In genomic region chr9:20972141-20972992, GRCm38 (mm10) we compare ENCODE assay signal across 9 mouse cellular contexts. TPM values are rescaled to one million over a fixed set of nuclear protein-coding genes. Genes with fewer than 3 reads are reported as not detected.
A peak's percentile ranks its signal among the peaks of the same experiment; 100 is the strongest.
DNase-seq lines count a peak whose midpoint lies in the region; ATAC-seq and TF ChIP-seq lines count a peak whose summit lies in the region.
"Had no signal": no experiment of that assay in that cellular context is flagged by ENCODE, and none has a peak within 500 bp of the region (broad histone marks: within the 10 kb centered on the region; RNA-seq: fewer than 3 reads in every experiment).

No protein-coding gene starts in this region.

- peaks cover 32% of the 10 kb centered on the region for H3K4me1 ChIP-seq in forebrain, embryonic 12.5 days
- H3K4me1 ChIP-seq in heart, embryonic 14.5 days (ENCODE audit: control insufficient read depth in 2 of 2, insufficient read depth in 2 of 2, low read length in 2 of 2), result peaks cover 24 to 36% of the 10 kb centered on the region in 2 experiments
- peaks cover 45% of the 10 kb centered on the region for H3K4me1 ChIP-seq in limb, embryonic 14.5 days (ENCODE audit: control insufficient read depth, insufficient read depth, low read length)
- H3K4me1 ChIP-seq in olfactory bulb, adult 2 months (ENCODE audit: control insufficient read depth, insufficient read depth, low read length), result peaks cover 31% of the 10 kb centered on the region

- TF ChIP-seq POLR2A in limb, embryonic 14.5 days (IDR thresholded peaks at IDR 0.05; ENCODE audit: borderline replicate concordance, extremely low read depth, insufficient read depth, insufficient read length), result no peak
- TF ChIP-seq POLR2A in olfactory bulb, adult 2 months (IDR thresholded peaks at IDR 0.05; ENCODE audit: insufficient read depth, low read depth, low read length), result no peak

- peak; percentile 25 for DNase-seq in ovary, adult 18-20 months (ENCODE audit: low spot score)
- DNase-seq in ovary, postnatal 10 days (ENCODE audit: low spot score), result no peak
- DNase-seq in kidney, postnatal 10 days, result peak; percentile 78
- DNase-seq in limb, embryonic 14.5 days (ENCODE audit: low spot score), result peak; percentile 78

- no peaks in the 10 kb centered on the region for H3K9me3 ChIP-seq in forebrain, embryonic 12.5 days
- H3K9me3 ChIP-seq in heart, embryonic 14.5 days (ENCODE audit: control insufficient read depth, low read length), result no peaks in the 10 kb centered on the region
- no peaks in the 10 kb centered on the region for H3K9me3 ChIP-seq in limb, embryonic 14.5 days (ENCODE audit: control insufficient read depth, low read length)

- no peak for ATAC-seq in forebrain, embryonic 12.5 days (ENCODE audit: low FRiP score)
- ATAC-seq in heart, embryonic 14.5 days (ENCODE audit: insufficient number of reproducible peaks, insufficient read depth, low FRiP score, low read depth), result no peak
- peak; percentile 56 for ATAC-seq in limb, embryonic 14.5 days (ENCODE audit: low FRiP score, low read depth)
- ATAC-seq in megakaryocyte, adult 5-6 weeks (ENCODE audit: poor library complexity, severe bottlenecking), result no peak

- 34% methylated on average over 28 of the region's 28 CpGs for WGBS in forebrain, embryonic 12.5 days
- WGBS in heart, embryonic 14.5 days, result 45% methylated on average over 28 of the region's 28 CpGs
- WGBS in limb, embryonic 14.5 days, result 15% methylated on average over 28 of the region's 28 CpGs
- WGBS in olfactory bulb, adult 2 months, result 24% methylated on average over 28 of the region's 28 CpGs

- no peak overlapping the region for H3K4me3 ChIP-seq in forebrain, embryonic 12.5 days (replicated peaks)
- peak overlapping the region in 1 of 2 experiments; percentile 6; a peak in 1 of 4 replicates for H3K4me3 ChIP-seq in heart, embryonic 14.5 days (ENCODE audit: control insufficient read depth in 1 of 2, insufficient read depth in 1 of 2, low read depth in 1 of 2, low read length in 2 of 2)
- peak overlapping the region; percentile 28 for H3K4me3 ChIP-seq in limb, embryonic 14.5 days (replicated peaks; ENCODE audit: low read length)
- peak overlapping the region; percentile 22 for H3K4me3 ChIP-seq in olfactory bulb, adult 2 months (ENCODE audit: insufficient read depth, low read depth, low read length)

- H3K36me3 ChIP-seq in forebrain, embryonic 12.5 days (replicated peaks), result peaks cover 11% of the 10 kb centered on the region
- peaks cover 25% of the 10 kb centered on the region for H3K36me3 ChIP-seq in heart, embryonic 14.5 days (ENCODE audit: control insufficient read depth, insufficient read depth, low read length)
- H3K36me3 ChIP-seq in limb, embryonic 14.5 days (ENCODE audit: control insufficient read depth, insufficient read depth, low read length), result peaks cover 27% of the 10 kb centered on the region

- TF ChIP-seq CTCF in olfactory bulb, adult 2 months (IDR thresholded peaks at IDR 0.05; ENCODE audit: insufficient read depth, low read depth, low read length), result no peak

- H3K27me3 ChIP-seq in forebrain, embryonic 12.5 days, result peaks cover 5% of the 10 kb centered on the region; the same call in 1 of the 2 replicates
- H3K27me3 ChIP-seq in heart, embryonic 14.5 days (ENCODE audit: control insufficient read depth, insufficient read depth, low read length), result no peaks in the 10 kb centered on the region
- H3K27me3 ChIP-seq in limb, embryonic 14.5 days (ENCODE audit: control insufficient read depth, insufficient read depth, low read length), result no peaks in the 10 kb centered on the region

- peak overlapping the region; percentile 25 for H3K4me2 ChIP-seq in forebrain, embryonic 12.5 days
- peak overlapping the region; percentile 49 for H3K4me2 ChIP-seq in heart, embryonic 14.5 days (ENCODE audit: low read length)
- H3K4me2 ChIP-seq in limb, embryonic 14.5 days (replicated peaks; ENCODE audit: low read depth, low read length, severe bottlenecking), result peak overlapping the region; percentile 70

- H3K9ac ChIP-seq in forebrain, embryonic 12.5 days, result 0 out of 2 replicates have a peak overlapping the region, but pooled peaks have one; percentile 13
- H3K9ac ChIP-seq in heart, embryonic 14.5 days (ENCODE audit: low read length), result peak overlapping the region; percentile 53
- peak overlapping the region; percentile 59 for H3K9ac ChIP-seq in limb, embryonic 14.5 days (ENCODE audit: low read depth, low read length, severe bottlenecking)
- H3K9ac ChIP-seq: liver, embryonic 14.5 days had no signal

- 0 out of 2 replicates have a peak overlapping the region, but pooled peaks have one; percentile 14 for H3K27ac ChIP-seq in forebrain, embryonic 12.5 days
- H3K27ac ChIP-seq in heart, embryonic 14.5 days (replicated peaks in 1 of 2; ENCODE audit: control insufficient read depth in 1 of 2, insufficient read depth in 1 of 2, low read depth in 2 of 2, low read length in 2 of 2), result peak overlapping the region; percentile 31 to 43
- H3K27ac ChIP-seq in limb, embryonic 14.5 days (replicated peaks; ENCODE audit: low read depth, low read length), result peak overlapping the region; percentile 95
- peak overlapping the region; percentile 85 for H3K27ac ChIP-seq in olfactory bulb, adult 2 months (ENCODE audit: insufficient read depth, low read depth, low read length)
- H3K27ac ChIP-seq: liver, embryonic 14.5 days had no signal

RNA-seq across cellular contexts. Expression of gene S1pr2, which starts 4.2 kb away (rescaled TPM):
- polyA plus RNA-seq in forebrain, embryonic 12.5 days (2016; fragmentation: Nextera tagmentation; extraction: Ambion mirVana), result 13.1 and 16.5 TPM in 2 replicates
- polyA plus RNA-seq in heart, embryonic 14.5 days (2014; fragmentation: Nextera tagmentation; extraction: Ambion mirVana), result 20.1 and 21.5 TPM in 2 replicates
- 28.3 and 37.6 TPM in 2 replicates for polyA plus RNA-seq in limb, embryonic 14.5 days (2012; rRNA removed)
- polyA plus RNA-seq in limb, embryonic 14.5 days (2014; fragmentation: Nextera tagmentation; extraction: Ambion mirVana), result 59.9 and 67.9 TPM in 2 replicates
- not detected in 2 replicates for polyA plus RNA-seq in olfactory bulb, adult 2 months (2012; ENCODE audit: insufficient read depth, insufficient read length, low replicate concordance, missing spikeins)
- total RNA-seq in megakaryocyte, adult 5-6 weeks (2015), result 7.5 and 8.9 TPM in 2 replicates
- total RNA-seq in megakaryocyte, adult 5-6 weeks (2017), result 2.8 and 3.0 TPM in 2 replicates

RNA-seq across cellular contexts. Expression of gene Dnmt1, which starts 12.7 kb away (rescaled TPM):
- 134 and 153 TPM in 2 replicates for polyA plus RNA-seq in forebrain, embryonic 12.5 days (2016; fragmentation: Nextera tagmentation; extraction: Ambion mirVana)
- 35.2 and 39.4 TPM in 2 replicates for polyA plus RNA-seq in heart, embryonic 14.5 days (2014; fragmentation: Nextera tagmentation; extraction: Ambion mirVana)
- 115 and 118 TPM in 2 replicates for polyA plus RNA-seq in limb, embryonic 14.5 days (2012; rRNA removed)
- 60.9 and 62.0 TPM in 2 replicates for polyA plus RNA-seq in limb, embryonic 14.5 days (2014; fragmentation: Nextera tagmentation; extraction: Ambion mirVana)
- polyA plus RNA-seq in olfactory bulb, adult 2 months (2012; ENCODE audit: insufficient read depth, insufficient read length, low replicate concordance, missing spikeins), result 56.5 TPM in 1 of 2 replicates, not detected in the other
- total RNA-seq in megakaryocyte, adult 5-6 weeks (2015), result 85.4 and 89.6 TPM in 2 replicates
- 165 and 171 TPM in 2 replicates for total RNA-seq in megakaryocyte, adult 5-6 weeks (2017)

RNA-seq across cellular contexts. Expression of gene Mrpl4, which starts 30.2 kb away (rescaled TPM):
- polyA plus RNA-seq in forebrain, embryonic 12.5 days (2016; fragmentation: Nextera tagmentation; extraction: Ambion mirVana), result 110 and 111 TPM in 2 replicates
- 151 and 160 TPM in 2 replicates for polyA plus RNA-seq in heart, embryonic 14.5 days (2014; fragmentation: Nextera tagmentation; extraction: Ambion mirVana)
- polyA plus RNA-seq in limb, embryonic 14.5 days (2012; rRNA removed), result 89.0 and 114 TPM in 2 replicates
- 115 and 118 TPM in 2 replicates for polyA plus RNA-seq in limb, embryonic 14.5 days (2014; fragmentation: Nextera tagmentation; extraction: Ambion mirVana)
- not detected in 2 replicates for polyA plus RNA-seq in olfactory bulb, adult 2 months (2012; ENCODE audit: insufficient read depth, insufficient read length, low replicate concordance, missing spikeins)
- total RNA-seq in megakaryocyte, adult 5-6 weeks (2015), result 47.3 and 63.6 TPM in 2 replicates
- 44.5 and 50.3 TPM in 2 replicates for total RNA-seq in megakaryocyte, adult 5-6 weeks (2017)

RNA-seq across cellular contexts. Expression of gene Icam1, which starts 43.4 kb away (rescaled TPM):
- polyA plus RNA-seq in forebrain, embryonic 12.5 days (2016; fragmentation: Nextera tagmentation; extraction: Ambion mirVana), result 3.7 and 3.8 TPM in 2 replicates
- polyA plus RNA-seq in heart, embryonic 14.5 days (2014; fragmentation: Nextera tagmentation; extraction: Ambion mirVana), result 13.9 and 14.4 TPM in 2 replicates
- 15.5 and 16.6 TPM in 2 replicates for polyA plus RNA-seq in limb, embryonic 14.5 days (2012; rRNA removed)
- 18.3 and 21.2 TPM in 2 replicates for polyA plus RNA-seq in limb, embryonic 14.5 days (2014; fragmentation: Nextera tagmentation; extraction: Ambion mirVana)
- polyA plus RNA-seq in olfactory bulb, adult 2 months (2012; ENCODE audit: insufficient read depth, insufficient read length, low replicate concordance, missing spikeins), result not detected in 2 replicates
- total RNA-seq in megakaryocyte, adult 5-6 weeks (2015), result 9.6 and 15.3 TPM in 2 replicates
- 19.5 and 20.5 TPM in 2 replicates for total RNA-seq in megakaryocyte, adult 5-6 weeks (2017)

RNA-seq across cellular contexts. Expression of gene Icam4, which starts 56.8 kb away (rescaled TPM):
- 1.5 and 1.9 TPM in 2 replicates for polyA plus RNA-seq in forebrain, embryonic 12.5 days (2016; fragmentation: Nextera tagmentation; extraction: Ambion mirVana)
- polyA plus RNA-seq in heart, embryonic 14.5 days (2014; fragmentation: Nextera tagmentation; extraction: Ambion mirVana), result 1.3 and 1.9 TPM in 2 replicates
- polyA plus RNA-seq in limb, embryonic 14.5 days (2012; rRNA removed), result 0.26 and 0.47 TPM in 2 replicates
- 0.99 and 1.3 TPM in 2 replicates for polyA plus RNA-seq in limb, embryonic 14.5 days (2014; fragmentation: Nextera tagmentation; extraction: Ambion mirVana)
- not detected in 2 replicates for polyA plus RNA-seq in olfactory bulb, adult 2 months (2012; ENCODE audit: insufficient read depth, insufficient read length, low replicate concordance, missing spikeins)
- total RNA-seq in megakaryocyte, adult 5-6 weeks (2015), result 0.91 and 1.1 TPM in 2 replicates
- 0.44 and 2.4 TPM in 2 replicates for total RNA-seq in megakaryocyte, adult 5-6 weeks (2017)

Comparison
In these comparisons a context has a peak if more than half of its experiments do, and no peak if none do; other contexts are left out.
1. H3K27ac ChIP-seq: peak in every context shown above with its lines; median percentile 95 in limb, embryonic 14.5 days; 85 in olfactory bulb, adult 2 months; 37 in heart, embryonic 14.5 days; 14 in forebrain, embryonic 12.5 days.
2. RNA of gene S1pr2, which starts 4.2 kb away (polyA plus RNA-seq): 28.3 to 67.9 TPM in limb, embryonic 14.5 days, 20.1 to 21.5 TPM in heart, embryonic 14.5 days and 13.1 to 16.5 TPM in forebrain, embryonic 12.5 days; not detected in olfactory bulb, adult 2 months; every median in the first group is over 10 times any median in the second.
3. RNA of gene Mrpl4, which starts 30.2 kb away (polyA plus RNA-seq): 151 to 160 TPM in heart, embryonic 14.5 days, 89.0 to 118 TPM in limb, embryonic 14.5 days and 110 to 111 TPM in forebrain, embryonic 12.5 days; not detected in olfactory bulb, adult 2 months; every median in the first group is over 10 times any median in the second.
4. Peak in every context shown above with its lines, with median percentiles within 50 percentile points of each other: H3K4me2 ChIP-seq and H3K9ac ChIP-seq.